Mouse (Mus musculus) MEL (cell line): ENCODE results near the gene Cenpt. TPM values are rescaled to one million over a fixed set of nuclear protein-coding genes. Genes with fewer than 3 reads are reported as not detected.

ENCODE experiments used
- DNase-seq: peaks from one replicate; pipeline ENCODE4 v3.0.0; 2011; ENCODE audit warnings: low read depth, low spot score
- H3K27ac ChIP-seq: 2 replicates; pipeline ENCODE4 v1.5.1; 2012; ENCODE audit warnings: low read depth, mild to moderate bottlenecking, control low read depth, low read length, moderate library complexity; ENCODE audit not compliant: control insufficient read depth
- H3K27me3 ChIP-seq, 2 experiments: fragments of 150-350 bp in 1 of 2; sonication (generic) in 1 of 2; 2 replicates each; pipeline ENCODE4 v1.6.1; 2012; ENCODE audit warnings: low read length in 2 of 2, mild to moderate bottlenecking in 2 of 2, improper control_type of control experiment in 1 of 2, moderate library complexity in 1 of 2; ENCODE audit not compliant: insufficient read depth in 2 of 2, control insufficient read depth in 1 of 2
- H3K36me3 ChIP-seq, 2 experiments: 2 replicates each; pipeline ENCODE4 v1.6.1; 2012 to 2014; ENCODE audit warnings: low read length in 2 of 2, improper control_type of control experiment in 1 of 2, inconsistent platforms in 1 of 2, mild to moderate bottlenecking in 1 of 2; ENCODE audit not compliant: insufficient read depth in 2 of 2, control insufficient read depth in 1 of 2
- H3K4me1 ChIP-seq, 2 experiments: fragments of 150-350 bp in 1 of 2; sonication (generic) in 1 of 2; 2 replicates each; pipeline ENCODE4 v1.6.1; 2012; ENCODE audit warnings: low read length in 2 of 2, improper control_type of control experiment in 1 of 2, mild to moderate bottlenecking in 1 of 2; ENCODE audit not compliant: insufficient read depth in 2 of 2, control insufficient read depth in 1 of 2
- H3K4me3 ChIP-seq, 2 experiments: fragments of 150-350 bp in 1 of 2; sonication (generic) in 1 of 2; 2 replicates each; pipeline ENCODE4 v1.5.1; 2012; ENCODE audit warnings: low read depth in 2 of 2, low read length in 2 of 2, mild to moderate bottlenecking in 2 of 2, moderate library complexity in 2 of 2, control low read depth in 1 of 2, improper control_type of control experiment in 1 of 2; ENCODE audit not compliant: control insufficient read depth in 1 of 2, insufficient read depth in 1 of 2
- H3K79me2 ChIP-seq: 2 replicates; pipeline ENCODE4 v1.6.1; 2012; ENCODE audit warnings: mild to moderate bottlenecking, low read length, moderate library complexity; ENCODE audit not compliant: control insufficient read depth, poor library complexity, insufficient read depth
- H3K9ac ChIP-seq: 2 replicates; pipeline ENCODE4 v1.6.1; 2012; ENCODE audit warnings: low read depth, mild to moderate bottlenecking, control low read depth, low read length, moderate library complexity; ENCODE audit not compliant: control insufficient read depth, poor library complexity, severe bottlenecking
- H3K9me3 ChIP-seq: fragments of 150-350 bp; sonication (generic); replicated peaks from 2 replicates; pipeline ENCODE4 v1.6.1; 2012; ENCODE audit warnings: mild to moderate bottlenecking, low read length, improper control_type of control experiment, moderate library complexity; ENCODE audit not compliant: insufficient read depth
- BHLHE40 ChIP-seq: IDR thresholded peaks from 2 replicates; pipeline ENCODE4 v1.6.1; 2012; ENCODE audit warnings: low read depth, mild to moderate bottlenecking, inconsistent platforms, low read length, improper control_type of control experiment, borderline replicate concordance
- CHD1 ChIP-seq: IDR thresholded peaks from 2 replicates; pipeline ENCODE4 v1.6.1; 2012; ENCODE audit warnings: low read depth, mild to moderate bottlenecking, inconsistent platforms, low read length, improper control_type of control experiment
- CHD2 ChIP-seq: IDR thresholded peaks from 2 replicates; pipeline ENCODE4 v1.6.1; 2011; ENCODE audit warnings: low read length, improper control_type of control experiment
- CTCF ChIP-seq, 3 experiments: IDR thresholded peaks in 2 of 3; conservative IDR thresholded peaks in 1 of 3; 2 replicates each; pipeline ENCODE4 v1.5.1; 2011 to 2012; ENCODE audit warnings: low read length in 3 of 3, low read depth in 2 of 3, mild to moderate bottlenecking in 2 of 3, improper control_type of control experiment in 1 of 3, inconsistent platforms in 1 of 3, mixed read lengths in 1 of 3, moderate library complexity in 1 of 3; ENCODE audit not compliant: control insufficient read depth in 1 of 3, insufficient read depth in 1 of 3, poor library complexity in 1 of 3, severe bottlenecking in 1 of 3
- E2F4 ChIP-seq: IDR thresholded peaks from 2 replicates; pipeline ENCODE4 v1.6.1; 2011; ENCODE audit warnings: low read depth, low read length, improper control_type of control experiment, borderline replicate concordance
- ELF1 ChIP-seq: IDR thresholded peaks from 2 replicates; pipeline ENCODE4 v1.6.1; 2014; ENCODE audit warnings: low read depth, mild to moderate bottlenecking, inconsistent platforms, low read length, improper control_type of control experiment, moderate library complexity
- ETS1 ChIP-seq: IDR thresholded peaks from 2 replicates; pipeline ENCODE4 v1.6.1; 2012; ENCODE audit warnings: low read depth, mild to moderate bottlenecking, inconsistent platforms, low read length, improper control_type of control experiment, moderate library complexity
- HCFC1 ChIP-seq: IDR thresholded peaks from 2 replicates; pipeline ENCODE4 v1.6.1; 2012; ENCODE audit warnings: low read depth, mild to moderate bottlenecking, inconsistent platforms, low read length, improper control_type of control experiment, moderate library complexity
- JUND ChIP-seq: IDR thresholded peaks from 2 replicates; pipeline ENCODE4 v1.6.1; 2011; ENCODE audit warnings: low read depth, mild to moderate bottlenecking, improper control_type of control experiment, low read length
- KAT2A ChIP-seq: conservative IDR thresholded peaks from 2 replicates; pipeline ENCODE4 v1.6.1; 2012; ENCODE audit warnings: low read depth, low read length, improper control_type of control experiment, inconsistent platforms
- MAFK ChIP-seq: IDR thresholded peaks from 2 replicates; pipeline ENCODE4 v1.6.1; 2011; ENCODE audit warnings: low read depth, mild to moderate bottlenecking, low read length, improper control_type of control experiment, borderline replicate concordance
- MAX ChIP-seq: IDR thresholded peaks from 2 replicates; pipeline ENCODE4 v1.6.1; 2011; ENCODE audit warnings: low read length, improper control_type of control experiment
- MAZ ChIP-seq: IDR thresholded peaks from 2 replicates; pipeline ENCODE4 v1.6.1; 2012; ENCODE audit warnings: low read depth, mild to moderate bottlenecking, inconsistent platforms, low read length, improper control_type of control experiment
- MEF2A ChIP-seq: IDR thresholded peaks from 2 replicates; pipeline ENCODE4 v1.6.1; 2014; ENCODE audit warnings: low read depth, mild to moderate bottlenecking, inconsistent platforms, low read length, improper control_type of control experiment; ENCODE audit not compliant: poor library complexity, insufficient replicate concordance, severe bottlenecking; ENCODE audit errors: extremely low read depth
- MYC ChIP-seq: IDR thresholded peaks from 2 replicates; pipeline ENCODE4 v1.6.1; 2011; ENCODE audit warnings: low read depth, mild to moderate bottlenecking, low read length, improper control_type of control experiment, moderate library complexity
- NELFE ChIP-seq: IDR thresholded peaks from 2 replicates; pipeline ENCODE4 v1.6.1; 2011; ENCODE audit warnings: low read depth, low read length, improper control_type of control experiment
- NRF1 ChIP-seq: IDR thresholded peaks from 2 replicates; pipeline ENCODE4 v1.6.1; 2014; ENCODE audit warnings: low read depth, mild to moderate bottlenecking, inconsistent platforms, low read length, improper control_type of control experiment, moderate library complexity; ENCODE audit not compliant: poor library complexity, insufficient read depth, severe bottlenecking
- POLR2A ChIP-seq, 2 experiments: IDR thresholded peaks; 2 replicates each; pipeline ENCODE4 v1.6.1; 2011 to 2012; ENCODE audit warnings: low read length in 2 of 2, mild to moderate bottlenecking in 2 of 2, control low read depth in 1 of 2, improper control_type of control experiment in 1 of 2, low read depth in 1 of 2, moderate library complexity in 1 of 2; ENCODE audit not compliant: control insufficient read depth in 1 of 2, insufficient read depth in 1 of 2, poor library complexity in 1 of 2
- POLR2AphosphoS2 ChIP-seq: IDR thresholded peaks from 2 replicates; pipeline ENCODE4 v1.6.1; 2011; ENCODE audit warnings: low read length, improper control_type of control experiment
- POLR2AphosphoS5 ChIP-seq: IDR thresholded peaks from 2 replicates; pipeline ENCODE4 v1.6.1; 2012; ENCODE audit warnings: low read depth, borderline replicate concordance, mild to moderate bottlenecking, inconsistent platforms, low read length, moderate library complexity, mixed read lengths
- RAD21 ChIP-seq: IDR thresholded peaks from 2 replicates; pipeline ENCODE4 v1.6.1; 2011; ENCODE audit warnings: mild to moderate bottlenecking, low read depth, low read length, improper control_type of control experiment
- SIN3A ChIP-seq: IDR thresholded peaks from 2 replicates; pipeline ENCODE4 v1.6.1; 2012; ENCODE audit warnings: low read length, improper control_type of control experiment, inconsistent platforms
- SMC3 ChIP-seq: IDR thresholded peaks from 2 replicates; pipeline ENCODE4 v1.6.1; 2011; ENCODE audit warnings: low read depth, low read length, improper control_type of control experiment
- TAL1 ChIP-seq: IDR thresholded peaks from 2 replicates; pipeline ENCODE4 v1.6.1; 2012; ENCODE audit warnings: mild to moderate bottlenecking, inconsistent platforms, low read length, moderate library complexity, mixed read lengths
- TBP ChIP-seq: IDR thresholded peaks from 2 replicates; pipeline ENCODE4 v1.8.0; 2011; ENCODE audit warnings: low read depth, low read length, improper control_type of control experiment
- TCF12 ChIP-seq: IDR thresholded peaks from 2 replicates; pipeline ENCODE4 v1.6.1; 2014; ENCODE audit warnings: low read depth, mild to moderate bottlenecking, inconsistent platforms, low read length, improper control_type of control experiment, moderate library complexity
- UBTF ChIP-seq: IDR thresholded peaks from 2 replicates; pipeline ENCODE4 v1.6.1; 2012; ENCODE audit warnings: low read depth, mild to moderate bottlenecking, inconsistent platforms, low read length, improper control_type of control experiment, moderate library complexity, borderline replicate concordance; ENCODE audit not compliant: insufficient read depth
- USF1 ChIP-seq: IDR thresholded peaks from 2 replicates; pipeline ENCODE4 v1.6.1; 2014; ENCODE audit warnings: low read depth, mild to moderate bottlenecking, inconsistent platforms, low read length, improper control_type of control experiment, moderate library complexity
- ZKSCAN1 ChIP-seq: IDR thresholded peaks from 2 replicates; pipeline ENCODE4 v1.6.1; 2012; ENCODE audit warnings: low read depth, mild to moderate bottlenecking, inconsistent platforms, low read length, improper control_type of control experiment, moderate library complexity
- ZMIZ1 ChIP-seq: IDR thresholded peaks from 2 replicates; pipeline ENCODE4 v1.6.1; 2012; ENCODE audit warnings: low read depth, mild to moderate bottlenecking, inconsistent platforms, low read length, improper control_type of control experiment, moderate library complexity
- ZNF384 ChIP-seq: IDR thresholded peaks from 2 replicates; pipeline ENCODE4 v1.6.1; 2012; ENCODE audit warnings: low read depth, mild to moderate bottlenecking, inconsistent platforms, low read length, improper control_type of control experiment
- polyA plus RNA-seq, 2 experiments: library from polyadenylated mRNA; stranded (reverse) in 1 of 2; unstranded in 1 of 2; fragments of >175 nt in 1 of 2; fragments of >200 nt in 1 of 2; gene quantifications; 2 replicates each; pipeline versions ENCODE4 v1.2.1 to v1.2.4; 2012; ENCODE audit warnings: low replicate concordance in 2 of 2, low read depth in 1 of 2; ENCODE audit not compliant: insufficient read length in 2 of 2, insufficient read depth in 1 of 2, missing spikeins in 1 of 2
- total RNA-seq: library from RNA; depleted of rRNA; stranded (reverse); fragments of 300-350 nt; gene quantifications from 2 replicates; pipeline ENCODE4 v1.2.3, GENCODE M21; 2012

Cenpt gene
- total and polyA plus RNA-seq, 3 experiments: 14.2 to 26.5 TPM; not detected in 1

- DNase-seq: peak; percentile 96
- Histone ChIP-seq H3K4me3 (peak within 1 kb of the TSS; percentile 68 to 88), H3K9ac (peak within 1 kb of the TSS; percentile 76), H3K27ac (peak within 1 kb of the TSS; percentile 86), H3K9me3 (no peaks in the 10 kb centered on the region), H3K36me3 (peaks cover 0 to 29% of the 10 kb centered on the region in 2 experiments; a peak in 2 of 4 replicates), H3K27me3 (no peaks in the 10 kb centered on the region), H3K4me1 (peaks cover 4 to 37% of the 10 kb centered on the region in 2 experiments), H3K79me2 (peaks cover 23% of the 10 kb centered on the region)
- TF ChIP-seq SMC3 (no peak; the same call in 1 of the 2 replicates), MAZ (peak; percentile 94), TBP (peak; percentile 64; the same call in 1 of the 2 replicates), HCFC1 (peak; percentile 94), ETS1 (no peak), ZMIZ1 (no peak), CHD1 (no peak), TCF12 (peak; percentile 29; the same call in 1 of the 2 replicates), MAX (peak; percentile 31), NELFE (peak; percentile 74), SIN3A (peak; percentile 64; the same call in 1 of the 2 replicates), BHLHE40 (no peak), MEF2A (no peak), ELF1 (peak; percentile 90), POLR2AphosphoS5 (no peak), ZNF384 (no peak; the same call in 1 of the 2 replicates), USF1 (peak; percentile 41; the same call in 1 of the 2 replicates), KAT2A (peak; percentile 88), MYC (peak; percentile 75; the same call in 1 of the 2 replicates), E2F4 (no peak; the same call in 1 of the 2 replicates), NRF1 (peak; percentile 72), ZKSCAN1 (no peak), UBTF (no peak), TAL1 (no peak), JUND (no peak), POLR2AphosphoS2 (no peak), CTCF (IDR thresholded peaks at IDR 0.05 in 2 of 3, conservative IDR thresholded peaks at IDR 0.05 in 1 of 3; ENCODE audit: control insufficient read depth in 1 of 3, insufficient read depth in 1 of 3, low read depth in 2 of 3, low read length in 3 of 3, poor library complexity in 1 of 3, severe bottlenecking in 1 of 3) (peak; percentile 83 to 89 (median 87)), CHD2 (peak; percentile 92), POLR2A (IDR thresholded peaks at IDR 0.05; ENCODE audit: control insufficient read depth in 1 of 2, insufficient read depth in 1 of 2, low read depth in 1 of 2, low read length in 2 of 2, poor library complexity in 1 of 2) (peak; percentile 50 to 55; a peak in 3 of 4 replicates), MAFK (no peak), RAD21 (peak; percentile 17)
Measured at GRCm38 (mm10) chr8:105854715-105855216, 1.7 kb upstream of the Cenpt start, which contains the start of gene Thap11. Gene Thap11 (plus strand): TSS chr8:105855132.
